Mouse (Mus musculus) stomach, postnatal 0 days (tissue): Measurements from ENCODE around the gene Men1. TPM values are rescaled to one million over a fixed set of nuclear protein-coding genes. Genes with fewer than 3 reads are reported as not detected.

Experiments used
- ATAC-seq: fragments of 200-750 bp; cut with Nextera tagmentation; 2 replicates; pipeline ENCODE4 v1.8.0; 2017; ENCODE audit not compliant: low FRiP score, low TSS enrichment
- DNase-seq: peaks from one replicate; pipeline ENCODE4 v3.0.0-alpha.2; 2016; ENCODE audit warnings: low spot score
- H3K27ac ChIP-seq: fragments of 300-500 bp; sonication (generic); replicated peaks from 2 replicates; pipeline ENCODE4 v1.5.1; 2014; ENCODE audit warnings: mild to moderate bottlenecking, control low read depth
- H3K27me3 ChIP-seq: fragments of 300-500 bp; sonication (generic); 2 replicates; pipeline ENCODE4 v1.6.1; 2014; ENCODE audit warnings: low read length; ENCODE audit not compliant: control insufficient read depth, insufficient read depth
- H3K36me3 ChIP-seq: fragments of 300-500 bp; sonication (generic); 2 replicates; pipeline ENCODE4 v1.6.1; 2014; ENCODE audit warnings: low read length, mixed read lengths; ENCODE audit not compliant: control insufficient read depth, insufficient read depth
- H3K4me1 ChIP-seq: fragments of 300-500 bp; sonication (generic); replicated peaks from 2 replicates; pipeline ENCODE4 v1.6.1; 2014; ENCODE audit warnings: antibody characterized with exemption; ENCODE audit not compliant: control insufficient read depth, insufficient read depth
- H3K4me2 ChIP-seq: fragments of 300-500 bp; sonication (generic); replicated peaks from 2 replicates; pipeline ENCODE4 v1.6.1; 2014; ENCODE audit warnings: low read depth, mild to moderate bottlenecking, control low read depth, moderate library complexity
- H3K4me3 ChIP-seq: fragments of 300-500 bp; sonication (generic); 2 replicates; pipeline ENCODE4 v1.5.1; 2014; ENCODE audit warnings: low read depth, low read length, control low read depth
- H3K9ac ChIP-seq: fragments of 300-500 bp; sonication (generic); 2 replicates; pipeline ENCODE4 v1.6.1; 2014; ENCODE audit warnings: mild to moderate bottlenecking, low read length, control low read depth, mixed read lengths
- H3K9me3 ChIP-seq: fragments of 300-500 bp; sonication (generic); 2 replicates; pipeline ENCODE4 v1.6.1; 2016; ENCODE audit warnings: low read length; ENCODE audit not compliant: control insufficient read depth
- CTCF ChIP-seq: IDR thresholded peaks from 2 replicates; pipeline ENCODE4 v1.5.1; 2016; ENCODE audit warnings: antibody characterized with exemption, low read depth, mild to moderate bottlenecking, moderate library complexity
- EP300 ChIP-seq: optimal IDR thresholded peaks from 2 replicates; pipeline ENCODE3; 2016; ENCODE audit warnings: antibody characterized with exemption
- WGBS: fragments of 180-500 bp; shearing (Covaris S2); extraction: QIAGEN DNeasy Blood & Tissue Kit; methylation state at CpG from one replicate; pipeline ENCODE4 v1.1.7; 2014; 5-methylcytosine and 5-hydroxymethylcytosine counted together
- polyA plus RNA-seq: library from polyadenylated mRNA; unstranded; fragments of >200 nt; fragmentation: Nextera tagmentation; extraction: Ambion mirVana; gene quantifications from 2 replicates; pipeline ENCODE4 v1.2.1, GENCODE M21; 2015

The Men1 gene
- polyA plus RNA-seq, 1 experiment from 2014 or later: 27.1 TPM

- 74% methylated on average over 9 of the region's 9 CpGs for WGBS
- Histone ChIP-seq H3K27me3 (no peaks in the 10 kb centered on the region), H3K4me1 (no peaks in the 10 kb centered on the region), H3K27ac (no peak overlapping the region), H3K36me3 (peaks cover 11% of the 10 kb centered on the region; the same call in 1 of the 2 replicates), H3K9me3 (no peaks in the 10 kb centered on the region), H3K9ac (no peak overlapping the region), H3K4me2 (no peak overlapping the region), H3K4me3 (no peak overlapping the region)
- TF ChIP-seq EP300 (no peak), CTCF (no peak)
- ATAC-seq (no peak), DNase-seq (no peak)
Measured at GRCm38 (mm10) chr19:6348717-6349116, 13.9 kb downstream of the Men1 start.

DNA sequence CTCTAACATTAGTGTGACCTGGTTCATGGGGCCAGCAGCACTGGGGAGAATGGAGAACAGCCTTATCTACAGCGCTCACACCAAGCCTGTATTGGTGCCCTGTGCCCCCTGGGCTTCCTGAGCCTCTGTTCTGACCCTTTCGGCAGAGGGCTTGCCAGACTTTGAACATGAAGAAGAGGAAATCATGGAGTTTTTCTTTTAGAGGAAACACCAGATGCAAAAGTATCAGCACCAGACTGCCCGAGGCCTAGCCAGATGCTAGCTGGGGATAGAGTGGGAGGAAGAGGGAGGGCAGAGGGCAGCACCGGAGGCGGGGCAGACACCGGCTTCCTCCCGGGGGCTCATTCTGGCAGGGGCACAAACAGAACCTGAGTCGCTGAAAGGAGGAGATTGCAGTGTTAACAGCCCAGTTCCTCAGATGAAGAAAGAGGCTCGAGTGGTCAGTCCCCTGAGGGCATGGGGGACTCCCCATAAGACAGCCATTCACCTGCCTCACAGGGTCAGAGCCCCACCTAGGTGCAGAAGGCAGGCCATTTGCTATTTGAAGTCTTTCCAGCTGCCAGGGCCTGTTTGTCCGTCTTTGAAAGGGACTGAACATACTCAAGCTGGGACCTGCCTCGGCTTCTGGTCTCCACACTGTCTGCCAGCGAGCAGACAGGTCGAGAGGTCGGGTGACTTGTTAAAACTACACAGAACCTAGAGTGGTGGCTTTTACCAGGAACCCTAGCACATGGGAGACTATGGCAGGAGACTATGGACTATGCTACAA lies 14.6 kb downstream of the Men1 start:
- Histone ChIP-seq H3K9me3 (no peaks in the 10 kb centered on the region), H3K9ac (no peak overlapping the region; the same call in 1 of the 2 replicates), H3K4me2 (no peak overlapping the region), H3K4me3 (no peak overlapping the region), H3K27ac (peak overlapping the region; percentile 24; the same call in 1 of the 2 replicates), H3K4me1 (no peaks in the 10 kb centered on the region), H3K27me3 (no peaks in the 10 kb centered on the region), H3K36me3 (peaks cover 11% of the 10 kb centered on the region; the same call in 1 of the 2 replicates)
- DNase-seq (peak; percentile 16), ATAC-seq (no peak)
- 36% methylated on average over 14 of the region's 14 CpGs for WGBS
- no peak for TF ChIP-seq EP300
- TF ChIP-seq CTCF: no peak

DNA sequence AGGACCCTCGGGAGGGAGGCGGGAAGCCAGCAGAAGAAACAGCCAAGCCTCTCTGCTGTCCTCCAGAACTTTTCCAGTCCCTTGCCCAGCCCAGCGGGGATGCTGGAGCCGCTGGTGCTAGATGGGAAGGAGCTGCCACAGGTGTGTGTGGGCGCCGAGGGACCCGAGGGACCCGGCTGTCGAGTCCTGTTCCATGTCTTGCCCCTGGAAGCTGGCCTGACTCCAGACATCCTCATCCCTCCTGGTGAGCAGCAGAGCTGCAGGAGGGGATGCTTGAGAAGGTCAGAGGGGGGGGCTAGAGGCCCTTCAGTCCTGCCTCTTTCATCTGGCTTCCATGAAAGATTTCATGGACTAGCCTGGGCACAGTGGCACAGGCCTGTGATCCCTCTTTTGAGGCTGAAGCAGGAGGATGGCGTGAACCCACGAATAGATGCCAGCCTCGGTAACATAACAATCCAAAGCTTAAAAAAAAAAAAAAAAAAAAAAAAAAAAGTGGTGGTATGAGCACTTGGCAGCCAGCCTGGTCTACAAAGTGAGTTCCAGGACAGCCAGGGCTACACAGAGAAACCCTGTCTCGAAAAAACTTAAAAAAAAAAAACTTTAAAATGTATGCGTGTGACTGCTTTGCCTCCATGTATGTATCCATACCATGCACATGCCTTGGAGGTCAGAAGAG lies 16.8 kb downstream of the Men1 start:
- Histone ChIP-seq H3K36me3 (0 out of 2 replicates have a peak, but pooled peaks cover 5% of the 10 kb centered on the region), H3K27me3 (no peaks in the 10 kb centered on the region), H3K9me3 (no peaks in the 10 kb centered on the region), H3K9ac (no peak overlapping the region), H3K4me2 (no peak overlapping the region), H3K4me1 (no peaks in the 10 kb centered on the region), H3K4me3 (no peak overlapping the region), H3K27ac (no peak overlapping the region)
- 53% methylated on average over 14 of the region's 14 CpGs for WGBS
- DNase-seq: peak; percentile 15
- no peak for ATAC-seq
- TF ChIP-seq CTCF (no peak), EP300 (no peak)

DNA sequence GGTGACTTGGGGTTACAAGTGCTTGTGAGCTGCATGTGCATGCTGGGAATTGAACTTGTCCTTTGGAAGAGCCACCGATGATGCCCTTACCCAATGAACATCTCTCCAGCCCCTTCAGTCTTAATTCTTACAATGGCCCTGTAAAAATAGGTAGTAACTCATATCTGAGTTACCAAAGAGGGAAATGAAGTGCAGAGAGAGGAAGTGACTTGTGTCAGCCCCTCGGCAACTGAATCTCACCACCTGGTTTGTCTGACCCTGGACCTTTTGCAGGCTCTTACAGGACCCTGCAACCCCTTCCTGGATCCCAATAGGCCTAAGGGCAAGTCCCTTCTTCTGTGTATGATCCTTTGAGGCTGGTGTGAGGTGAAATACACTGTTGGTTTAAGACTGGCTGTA lies 17.3 kb downstream of the Men1 start:
- Histone ChIP-seq H3K4me2 (no peak overlapping the region), H3K36me3 (0 out of 2 replicates have a peak, but pooled peaks cover 3% of the 10 kb centered on the region), H3K4me3 (no peak overlapping the region), H3K27me3 (no peaks in the 10 kb centered on the region), H3K27ac (no peak overlapping the region), H3K4me1 (no peaks in the 10 kb centered on the region), H3K9me3 (no peaks in the 10 kb centered on the region), H3K9ac (no peak overlapping the region)
- no peak for TF ChIP-seq EP300
- no peak for TF ChIP-seq CTCF
- ATAC-seq (no peak), DNase-seq (no peak)
- WGBS: 88% methylated on average over 2 of the region's 2 CpGs

DNA sequence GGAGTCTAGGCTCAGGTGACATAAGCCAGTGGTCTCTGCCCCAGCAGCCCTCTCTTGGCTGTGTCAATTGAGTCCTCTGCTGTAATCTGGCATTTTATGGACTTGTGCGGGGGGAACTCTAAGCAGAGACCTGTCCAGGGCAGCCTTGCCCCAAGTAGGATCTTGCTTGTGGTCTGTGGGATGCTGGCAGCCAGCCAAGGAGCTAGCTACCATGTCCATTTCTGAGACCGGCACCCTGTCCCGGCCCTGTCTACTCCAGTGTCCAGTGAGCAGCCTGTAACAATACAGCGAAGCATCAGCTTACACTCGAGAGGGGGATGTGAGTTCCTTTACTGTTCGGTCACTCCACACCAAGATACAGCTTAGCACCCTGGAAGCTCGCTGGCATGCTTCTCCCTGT lies 19.3 kb downstream of the Men1 start:
- Histone ChIP-seq H3K4me2 (no peak overlapping the region), H3K27ac (no peak overlapping the region), H3K27me3 (no peaks in the 10 kb centered on the region), H3K9me3 (no peaks in the 10 kb centered on the region), H3K9ac (no peak overlapping the region), H3K4me3 (no peak overlapping the region), H3K4me1 (no peaks in the 10 kb centered on the region), H3K36me3 (0 out of 2 replicates have a peak, but pooled peaks cover 2% of the 10 kb centered on the region)
- WGBS: 87% methylated on average over 7 of the region's 7 CpGs
- DNase-seq (no peak), ATAC-seq (no peak)
- TF ChIP-seq CTCF (no peak), EP300 (no peak)

DNA sequence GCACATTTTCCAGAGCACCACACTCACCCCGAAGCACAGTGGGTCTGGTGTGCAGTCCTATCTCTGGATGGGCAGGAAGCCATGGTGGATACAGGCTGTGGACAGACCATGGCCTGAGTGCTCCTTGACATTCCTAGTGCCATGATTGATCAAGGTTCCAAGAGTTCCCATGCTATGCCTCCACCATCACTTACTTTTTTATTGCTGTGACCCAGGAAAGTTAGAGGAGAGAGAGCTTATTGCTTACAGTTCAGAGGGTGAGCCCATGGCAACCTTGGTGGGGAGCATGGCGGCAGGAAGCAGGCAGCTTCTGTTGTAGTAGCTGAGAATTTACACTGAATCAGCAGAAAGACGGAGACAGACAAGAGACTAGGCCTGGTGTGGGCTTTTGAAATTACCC lies 26.5 kb downstream of the Men1 start:
- no peak for TF ChIP-seq CTCF
- no peak for TF ChIP-seq EP300
- no peak overlapping the region for H3K27ac ChIP-seq

More for the DNA sequence above, 26.5 kb downstream of the Men1 start:
- 98% methylated on average over 3 of the region's 3 CpGs for WGBS
- Histone ChIP-seq H3K9ac (no peak overlapping the region), H3K4me2 (no peak overlapping the region), H3K9me3 (no peaks in the 10 kb centered on the region), H3K4me1 (0 out of 2 replicates have a peak, but pooled peaks cover 3% of the 10 kb centered on the region), H3K4me3 (no peak overlapping the region), H3K27me3 (no peaks in the 10 kb centered on the region), H3K36me3 (peaks cover 6% of the 10 kb centered on the region; the same call in 1 of the 2 replicates)
- ATAC-seq (no peak), DNase-seq (no peak)
